Mouse (Mus musculus) liver, embryonic 14.5 days (tissue): ENCODE results near the gene B3gnt3.

ENCODE experiments used
- CTCF ChIP-seq: IDR thresholded peaks from 2 replicates; pipeline ENCODE4 v1.5.1; 2016; ENCODE audit warnings: antibody characterized with exemption, low read depth, control low read depth
- EP300 ChIP-seq: IDR thresholded peaks from 2 replicates; pipeline ENCODE4 v1.6.1; 2016; ENCODE audit warnings: antibody characterized with exemption, low read depth

DNA sequence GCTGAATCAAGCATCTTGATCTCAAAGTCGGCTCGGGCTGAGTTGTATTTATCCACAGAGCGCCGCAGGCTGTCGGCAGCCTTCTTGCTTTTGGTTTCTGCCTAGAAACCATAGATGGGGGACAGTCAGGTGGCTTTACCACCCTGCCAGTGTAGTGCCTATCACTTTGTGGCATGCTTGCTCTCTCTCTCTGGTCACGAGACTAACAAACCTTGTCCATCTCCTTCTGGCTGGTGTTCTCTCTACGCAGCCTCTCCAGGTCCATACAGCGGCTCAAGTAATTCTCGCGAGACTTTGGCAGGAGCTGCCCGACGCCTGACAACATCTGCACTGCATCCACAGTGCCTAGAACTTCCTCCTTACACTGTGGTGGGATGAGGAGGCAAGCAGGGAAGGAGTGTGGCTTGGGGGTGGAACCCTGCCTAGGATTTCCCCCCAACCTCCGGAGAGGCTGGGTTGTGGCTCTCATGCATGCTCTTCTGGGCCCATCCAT is 15.0 kb upstream of the B3gnt3 start:
- TF ChIP-seq CTCF (no peak), EP300 (no peak)
